Mouse (Mus musculus) right cerebral cortex, postnatal 36 days (tissue): ENCODE results near the gene Gm45021.

Experiments
- DNase-seq, 2 experiments: peaks; one replicate each; pipeline ENCODE4 v3.0.0; 2022; ENCODE audit warnings: low spot score in 2 of 2, mixed read lengths in 1 of 2

The Gm45021 gene

DNA sequence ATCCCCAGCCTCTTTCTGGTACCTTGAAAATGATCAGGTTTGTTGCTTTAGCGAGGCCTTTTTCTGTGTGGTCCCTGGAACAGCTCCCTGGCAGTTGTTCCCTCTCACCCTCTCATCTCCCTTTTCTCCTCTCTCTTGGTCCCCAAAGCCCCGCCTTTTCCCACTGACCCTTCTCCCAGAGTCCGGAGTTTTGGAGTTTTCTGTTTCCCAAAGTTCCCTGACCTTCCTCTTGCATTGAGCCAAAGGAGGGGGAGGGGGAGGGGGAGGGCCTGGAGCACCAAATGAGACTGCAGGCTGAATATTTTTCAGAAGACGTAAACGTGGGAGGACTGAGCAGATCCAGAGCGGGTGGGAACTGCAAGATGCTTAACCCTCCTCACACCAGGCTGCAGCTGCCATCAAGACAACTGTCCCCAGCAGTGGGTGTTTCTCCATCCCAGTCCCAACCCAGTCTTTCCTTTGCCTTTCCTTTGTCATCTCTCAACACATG, 16.8 kb upstream of the Gm45021 start, which contains the start of gene Rarres2:
Rarres2 (minus strand) TSS at position 218 of the 490 bp plus-strand sequence.
- DNase-seq = no peak

DNA sequence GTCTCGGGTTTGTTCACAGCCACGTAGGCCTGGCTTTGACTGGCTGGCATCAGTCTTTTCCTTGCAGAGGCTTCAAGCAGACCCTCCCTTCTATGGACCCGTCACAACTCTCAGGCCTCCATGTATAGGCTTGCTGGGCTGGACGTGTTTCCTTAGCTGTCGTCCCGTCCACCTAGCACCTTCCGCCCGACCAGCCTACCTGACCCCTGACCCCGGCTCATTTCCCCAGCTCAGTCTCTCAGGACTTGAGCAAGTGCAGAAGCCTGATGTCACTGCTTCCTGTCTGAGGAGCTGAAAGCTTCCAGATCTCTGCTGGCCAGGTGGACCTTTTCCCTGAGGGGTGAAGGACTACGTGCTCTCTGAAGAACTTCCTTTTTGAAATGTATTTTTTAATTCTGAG, 16.1 kb upstream of the Gm45021 start:
- DNase-seq = no peak

DNA sequence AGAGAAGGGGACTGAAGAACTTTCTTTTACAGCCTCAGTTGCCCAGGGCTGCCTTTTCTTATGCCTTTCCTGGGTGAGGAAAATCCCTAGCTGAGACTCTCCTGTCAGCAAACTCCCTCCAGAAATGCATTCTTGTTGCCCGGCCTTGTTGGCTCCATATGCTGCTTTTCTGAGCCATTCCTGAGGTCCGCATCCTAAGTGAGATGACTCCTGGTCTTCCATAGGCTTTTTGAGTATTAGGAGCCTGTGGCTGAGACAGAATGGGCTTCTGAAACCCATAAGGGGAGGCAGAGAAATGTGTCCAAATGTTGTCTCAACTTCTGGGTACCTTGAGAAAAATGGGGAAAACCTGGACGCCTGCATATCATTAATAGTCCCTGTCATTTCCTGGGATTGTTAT, 15.4 kb upstream of the Gm45021 start:
- DNase-seq = no peak

DNA sequence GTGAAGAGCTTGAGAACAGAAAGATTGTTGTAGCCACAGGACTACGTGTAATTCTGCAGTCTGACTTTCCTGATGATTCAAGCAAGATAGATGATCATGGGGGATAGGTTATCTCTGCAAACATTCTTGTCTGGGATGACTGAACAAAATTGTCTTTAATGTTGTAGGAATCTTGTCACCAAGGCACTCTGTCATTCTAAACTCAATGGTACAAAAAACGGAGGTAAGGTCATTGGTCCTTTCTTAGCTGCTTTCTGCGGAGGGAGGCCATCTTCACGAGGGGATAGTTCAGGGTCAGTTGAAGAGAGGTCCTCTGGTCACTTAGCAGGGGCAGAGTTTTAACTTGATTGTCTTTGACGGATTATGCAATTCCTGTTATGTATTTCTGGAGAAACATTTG, 10.7 kb upstream of the Gm45021 start:
- no peak for DNase-seq

DNA sequence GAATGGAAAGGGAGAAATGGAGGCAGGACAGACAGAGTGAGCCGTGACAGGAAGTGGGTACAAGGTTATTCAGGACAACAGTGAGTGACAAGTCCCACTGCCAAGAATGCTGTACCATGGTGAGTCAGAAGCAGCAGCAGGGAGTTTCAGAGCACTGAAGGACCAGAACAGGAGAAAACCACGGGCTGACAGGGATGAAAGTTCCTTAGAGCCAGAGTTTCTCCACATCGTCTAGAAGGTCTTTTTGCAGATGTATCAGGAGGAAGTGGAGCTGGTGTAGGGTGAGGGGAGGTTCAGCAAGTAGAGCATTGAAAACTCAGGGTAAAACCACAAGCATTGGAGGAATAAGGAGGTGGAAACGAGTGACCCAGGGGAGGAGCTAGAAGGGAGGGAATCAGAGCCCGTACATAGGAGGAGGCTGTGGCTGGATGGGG, 10.2 kb upstream of the Gm45021 start:
- DNase-seq = no peak

DNA sequence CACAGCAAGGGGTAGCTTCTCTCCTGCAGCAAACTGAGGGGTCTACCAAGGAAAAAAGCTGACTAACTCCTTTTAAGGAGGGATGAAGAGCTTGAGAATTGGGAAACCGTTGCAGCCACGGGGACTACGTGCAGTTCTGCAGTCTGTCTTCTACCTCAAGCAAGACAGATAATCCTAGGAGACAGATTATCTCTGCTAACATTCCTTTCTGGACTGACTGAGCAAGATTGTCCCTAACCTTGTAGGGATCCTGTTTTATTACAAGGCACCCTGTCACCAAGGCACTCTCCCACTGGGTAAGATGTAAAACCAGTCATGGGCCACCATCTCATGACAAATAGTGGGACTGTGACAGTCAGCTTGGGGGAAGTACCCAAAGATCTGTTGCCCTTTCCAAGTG, 8.2 kb upstream of the Gm45021 start:
- DNase-seq = no peak

DNA sequence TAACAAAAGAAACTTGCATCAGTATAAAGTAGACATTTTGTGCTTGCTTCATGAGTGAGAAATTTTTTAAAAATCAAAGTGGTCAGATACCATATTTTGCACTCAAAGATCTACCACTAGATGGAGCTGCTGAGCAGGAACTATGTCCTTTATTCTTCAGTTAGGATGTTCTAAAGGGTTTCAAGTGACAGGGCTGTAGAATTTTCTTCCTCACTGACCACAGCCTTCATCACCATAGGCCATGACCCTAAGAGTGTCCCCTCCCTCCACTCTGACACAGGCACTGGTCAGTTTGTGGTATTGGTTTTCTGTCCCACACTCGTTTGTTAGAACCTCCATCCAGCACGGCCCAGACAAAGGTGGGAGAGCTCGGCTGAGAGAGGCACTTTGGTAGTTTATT, 7.4 kb upstream of the Gm45021 start:
- no peak for DNase-seq

DNA sequence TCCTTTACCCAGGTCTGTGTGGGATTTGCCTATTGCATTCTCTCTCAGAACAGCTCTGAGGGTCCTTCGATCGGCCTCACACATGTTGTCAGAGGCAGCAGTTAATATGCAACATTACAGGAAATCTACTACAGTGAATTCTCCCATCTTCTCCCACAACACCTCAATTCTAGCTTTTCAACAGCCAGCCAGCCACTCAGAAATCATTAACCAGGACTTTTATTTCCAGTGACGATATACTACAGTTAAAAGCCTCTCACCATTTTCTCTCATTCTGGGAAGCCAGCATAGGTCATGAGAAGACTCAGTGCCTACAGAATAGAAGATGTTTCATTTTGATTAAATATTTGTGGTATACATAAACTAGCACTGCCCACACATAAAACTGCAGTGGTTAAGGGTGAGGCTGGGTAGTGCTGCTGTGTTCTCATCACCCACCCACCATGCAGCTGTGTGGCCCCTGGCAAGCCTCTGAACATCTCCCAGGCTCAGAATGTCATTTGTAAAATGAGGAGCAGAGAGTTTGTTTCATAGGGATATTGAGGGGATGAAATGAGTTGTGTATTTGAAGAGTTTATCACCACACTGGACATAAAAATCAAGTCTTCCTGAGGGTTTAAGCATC, 1.9 kb downstream of the Gm45021 start:
- no peak for DNase-seq

DNA sequence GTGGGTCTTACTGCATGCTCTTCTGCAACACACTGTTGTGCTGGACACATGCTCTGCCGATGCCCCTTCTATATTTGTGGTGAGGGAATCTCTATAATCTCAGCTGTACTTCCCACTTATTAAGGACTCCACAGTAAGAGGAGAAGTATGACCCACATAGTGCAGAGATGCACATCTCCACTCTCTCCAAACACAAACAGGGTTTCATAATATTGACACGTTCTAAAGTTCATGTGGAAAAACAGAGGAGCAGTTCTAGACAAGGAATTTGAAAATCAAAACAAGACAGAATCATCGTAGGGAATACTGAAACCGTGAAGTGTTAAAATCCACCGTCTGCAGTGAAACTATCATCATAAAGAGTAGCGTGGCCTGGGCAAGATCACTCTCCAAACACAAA, 2.5 kb downstream of the Gm45021 start:
- no peak for DNase-seq

DNA sequence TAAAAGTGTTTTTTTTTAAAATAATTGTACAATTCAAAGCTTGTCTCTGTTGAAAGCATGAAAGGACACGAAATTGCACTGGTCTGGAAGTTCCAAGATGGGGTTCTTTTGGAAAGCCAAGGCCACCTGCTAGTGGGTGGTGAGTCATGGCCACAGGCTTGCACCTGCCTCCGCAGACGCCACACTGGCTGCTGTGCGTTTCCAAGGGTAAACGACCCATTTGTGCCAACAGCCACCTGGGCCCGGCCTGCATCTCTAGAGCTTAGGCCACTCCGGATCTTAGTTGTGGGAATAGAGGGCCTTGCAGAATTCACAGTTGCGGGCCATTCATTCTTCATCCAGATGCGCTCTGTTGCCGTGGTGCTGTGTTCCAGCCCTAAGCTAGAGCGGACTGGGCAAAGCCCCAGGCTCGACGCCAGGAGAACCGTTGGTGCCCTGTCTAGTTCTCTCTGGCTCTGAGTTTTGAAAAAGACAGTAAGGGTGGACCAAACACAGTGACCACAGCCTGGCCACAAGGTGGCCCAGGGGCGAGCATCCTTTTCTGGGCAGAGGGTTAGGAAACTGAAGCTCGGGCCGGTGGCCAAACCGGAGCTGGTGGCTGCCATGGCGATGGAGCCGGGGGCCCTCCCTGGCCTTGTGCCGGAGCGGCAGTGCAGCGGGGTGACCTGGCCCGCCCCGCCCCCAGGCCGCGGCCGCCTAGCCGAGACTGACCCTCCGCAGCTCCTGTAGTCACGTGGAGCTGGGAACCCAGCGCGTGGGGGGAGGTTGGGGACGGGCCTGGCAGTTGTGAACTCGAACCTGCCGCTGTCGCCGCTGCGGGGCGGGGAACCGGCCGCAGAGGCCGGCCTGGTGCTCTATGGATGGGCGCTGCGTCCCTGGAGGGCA, 4.0 kb downstream of the Gm45021 start, which contains the start of the genes Repin1 and Gm44965:
Repin1 (plus strand) TSS at position 726 of the 885 bp plus-strand sequence.
Gm44965 (plus strand) TSS at position 784 of the 885 bp plus-strand sequence.
- DNase-seq = peak; percentile 85

DNA sequence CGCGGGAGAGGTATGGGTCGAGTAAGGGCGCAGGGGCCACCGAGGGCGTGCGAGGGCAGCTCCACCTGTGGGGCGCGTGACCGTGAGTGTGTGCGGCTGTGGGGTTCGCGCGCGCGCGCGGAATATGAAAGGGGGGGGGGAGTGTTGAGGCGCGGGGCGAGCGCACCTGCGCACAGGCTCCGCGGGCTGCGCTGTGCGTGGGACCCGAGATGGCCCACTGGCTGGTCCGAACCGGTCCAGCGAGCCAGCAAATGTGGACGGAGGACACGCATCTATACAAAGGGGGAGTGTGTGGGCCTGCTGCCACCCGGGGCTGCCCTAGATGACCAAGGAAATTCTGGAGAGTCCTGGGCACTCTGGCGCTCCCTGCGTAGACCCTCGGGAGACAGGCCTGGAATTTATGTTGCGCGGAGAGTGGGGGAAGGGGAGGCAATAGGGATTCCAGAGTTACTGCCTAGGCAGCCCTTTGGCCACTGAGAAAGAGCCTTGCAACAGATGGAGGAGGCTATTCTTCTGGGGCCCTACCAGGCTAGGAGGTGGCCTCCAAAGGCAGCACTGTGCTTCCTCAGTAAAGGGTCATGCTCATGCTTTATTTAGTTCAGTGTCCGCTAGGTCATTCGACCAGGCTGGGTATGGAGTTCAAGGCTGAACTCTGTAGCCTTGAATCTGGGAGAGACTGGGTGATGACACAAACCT, 4.8 kb downstream of the Gm45021 start:
- no peak for DNase-seq

DNA sequence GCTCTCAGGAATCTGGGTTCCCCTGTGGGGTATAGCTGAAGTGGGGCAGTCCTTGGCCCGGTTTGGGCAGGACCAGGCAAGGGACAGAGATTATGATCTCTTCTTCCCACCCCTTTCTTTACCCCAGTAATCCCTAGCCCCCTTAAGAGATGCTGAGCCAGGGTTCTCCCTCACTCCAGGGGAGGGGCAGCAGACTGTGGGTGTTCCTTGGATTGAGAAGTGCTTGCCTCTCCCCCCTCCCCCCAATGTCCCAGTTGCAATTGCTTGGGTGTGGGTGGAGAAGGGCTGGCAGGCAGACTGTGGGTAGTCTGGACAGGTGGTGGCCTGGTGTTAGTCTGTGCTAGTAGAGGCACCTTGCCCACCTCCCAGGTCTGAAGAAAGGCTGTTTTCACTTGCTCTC, 5.9 kb downstream of the Gm45021 start:
- peak in 1 of 2 experiments; percentile 38 for DNase-seq

DNA sequence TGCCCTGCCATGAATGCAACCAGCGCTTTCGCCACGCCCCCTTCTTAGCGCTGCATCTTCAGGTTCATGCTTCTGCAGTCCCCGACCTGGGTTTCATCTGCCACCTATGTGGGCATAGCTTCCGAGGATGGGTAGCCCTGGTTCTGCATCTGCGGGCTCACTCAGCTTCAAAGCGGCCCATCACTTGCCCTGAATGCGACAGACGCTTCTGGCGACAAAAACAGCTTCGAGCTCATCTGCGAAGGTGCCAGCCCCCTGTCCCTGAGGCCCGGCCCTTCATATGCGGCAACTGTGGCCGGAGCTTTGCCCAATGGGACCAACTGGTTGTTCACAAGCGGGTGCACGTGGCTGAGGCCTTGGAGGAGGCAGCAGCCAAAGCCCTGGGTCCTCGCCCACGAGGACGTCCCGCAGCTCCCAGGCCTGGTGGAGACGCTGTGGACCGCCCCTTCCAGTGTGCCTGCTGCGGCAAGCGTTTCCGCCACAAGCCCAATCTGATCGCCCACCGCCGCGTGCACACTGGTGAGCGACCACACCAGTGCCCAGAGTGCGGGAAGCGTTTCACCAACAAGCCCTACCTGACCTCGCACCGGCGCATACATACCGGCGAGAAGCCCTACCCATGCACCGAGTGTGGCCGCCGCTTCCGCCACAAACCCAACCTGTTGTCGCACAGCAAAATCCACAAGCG, 7.3 kb downstream of the Gm45021 start:
- no peak for DNase-seq

DNA sequence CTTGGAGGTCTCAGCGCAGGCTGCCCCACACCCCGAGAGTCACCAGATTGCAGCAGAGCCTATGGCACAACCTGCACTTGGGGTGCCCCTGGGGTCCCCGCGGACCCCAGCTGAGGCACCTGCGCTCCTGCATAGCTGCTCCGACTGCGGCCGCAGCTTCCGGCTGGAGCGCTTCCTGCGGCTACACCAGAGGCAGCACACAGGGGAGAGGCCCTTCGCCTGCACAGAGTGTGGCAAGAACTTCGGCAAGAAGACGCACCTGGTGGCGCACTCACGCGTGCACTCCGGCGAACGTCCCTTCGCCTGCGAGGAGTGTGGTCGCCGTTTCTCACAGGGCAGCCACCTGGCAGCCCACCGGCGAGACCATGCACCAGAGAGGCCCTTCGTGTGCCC, 7.8 kb downstream of the Gm45021 start:
- DNase-seq = no peak

DNA sequence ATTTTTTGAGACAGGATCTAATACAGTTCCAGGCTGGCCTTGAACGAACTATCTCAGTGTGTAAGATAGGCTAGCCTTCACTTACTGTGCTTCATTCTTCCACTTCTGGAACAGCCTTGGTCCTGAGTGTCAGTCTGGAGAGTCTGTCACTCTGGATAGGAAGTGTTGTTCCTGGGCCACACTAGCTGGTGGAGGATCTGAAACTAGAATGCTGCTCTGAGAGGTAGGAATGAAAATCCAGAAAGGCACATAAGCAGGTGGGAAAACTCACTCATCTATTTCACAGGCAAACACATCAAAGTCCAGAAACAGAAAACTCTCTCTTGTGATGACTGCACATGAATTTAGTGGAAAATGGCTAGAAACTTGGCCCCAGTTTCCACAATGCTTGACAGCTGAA, 11.2 kb downstream of the Gm45021 start:
- no peak for DNase-seq

DNA sequence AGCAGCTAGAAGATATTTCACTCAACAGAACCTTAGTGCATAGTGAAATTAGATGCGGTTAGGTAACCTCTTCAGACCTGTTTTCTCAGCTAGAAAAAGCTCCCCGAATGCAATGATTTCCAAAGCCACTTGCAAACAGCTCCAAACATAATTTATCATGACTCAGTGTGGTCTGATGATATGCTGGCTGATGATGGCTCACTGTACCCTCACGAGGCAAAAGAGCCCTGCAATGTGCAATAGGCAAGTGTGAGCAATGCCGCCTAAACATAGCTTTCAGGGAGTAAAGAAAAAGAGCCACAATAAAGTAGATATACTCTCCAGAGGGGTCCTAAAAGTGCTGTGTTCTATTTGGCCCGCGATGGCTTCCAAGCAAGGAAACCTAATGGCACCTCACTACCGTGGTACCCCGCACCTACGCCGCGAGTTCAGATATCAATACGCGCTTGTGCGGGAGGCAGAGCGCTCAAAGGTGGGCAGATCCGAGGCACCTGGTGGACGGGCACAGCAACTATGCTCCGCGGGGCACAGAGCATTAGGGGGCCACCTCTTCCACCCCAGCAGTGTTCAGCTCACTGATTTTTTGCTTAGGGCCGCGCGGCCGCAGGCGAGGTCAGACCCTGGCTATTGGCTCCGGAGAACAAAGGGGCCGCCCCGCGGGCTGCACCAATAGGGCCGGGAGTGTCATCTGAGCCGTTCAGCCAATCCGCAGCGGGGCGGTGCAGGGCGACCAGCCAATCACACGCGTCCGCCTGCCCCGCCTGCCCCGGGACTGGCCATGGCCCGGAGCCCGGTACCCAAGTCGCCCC, 12.1 kb downstream of the Gm45021 start, which contains the start of gene Zfp775:
Zfp775 (plus strand) TSS at position 793 of the 809 bp plus-strand sequence.
- DNase-seq = peak; percentile 95

DNA sequence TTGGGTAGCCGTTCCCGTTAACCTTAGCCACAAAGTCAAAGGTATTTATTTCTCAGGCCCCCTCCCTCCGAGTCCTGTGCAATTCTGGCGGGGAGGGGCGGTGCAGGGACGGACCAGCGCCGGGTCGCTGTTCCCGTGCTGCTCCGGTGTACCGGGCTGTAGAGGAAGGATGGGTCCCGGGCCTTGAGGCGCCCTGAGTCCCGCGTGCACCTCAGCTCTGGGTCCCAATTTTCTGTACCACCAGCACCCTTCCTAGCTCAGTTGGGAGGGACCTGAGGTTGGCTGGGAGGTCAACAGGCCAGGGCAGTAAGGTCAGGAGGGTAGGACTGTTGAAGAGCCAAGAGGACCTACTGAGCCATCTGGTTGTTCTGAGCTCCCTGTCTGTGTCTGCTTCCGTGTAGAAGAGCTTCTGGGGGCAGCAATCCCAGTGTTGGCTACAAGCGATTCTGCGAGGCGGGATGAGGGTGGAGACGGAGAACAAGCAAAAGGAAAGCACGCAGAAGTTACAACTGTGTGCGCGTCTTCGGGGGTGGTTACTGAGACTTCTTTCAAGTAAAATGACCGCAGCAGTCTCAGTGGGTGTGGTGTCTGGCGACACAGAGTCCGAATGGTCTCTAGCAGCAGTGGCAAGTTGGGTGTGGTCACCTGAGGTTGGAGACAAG, 12.8 kb downstream of the Gm45021 start:
- DNase-seq = peak; percentile 25 to 55

DNA sequence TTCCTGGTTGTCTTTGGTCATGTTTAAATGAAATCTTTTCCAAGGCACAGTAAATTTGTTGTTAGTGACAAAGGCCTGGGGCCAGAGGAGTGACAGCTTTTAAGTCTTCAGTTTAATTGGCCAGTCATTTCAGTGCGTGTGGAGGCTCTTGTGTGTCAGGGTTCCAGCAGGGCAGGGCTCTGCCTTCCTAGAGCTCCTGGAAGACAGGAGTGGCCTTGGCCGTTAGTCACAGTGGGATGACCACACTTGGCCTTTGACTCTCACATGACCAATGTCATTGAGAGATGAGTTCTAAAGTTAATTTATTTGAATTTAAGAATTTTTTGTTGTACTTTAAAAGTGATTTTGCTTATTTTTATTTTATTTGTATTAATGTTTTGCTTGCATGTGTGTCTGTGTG, 18.7 kb downstream of the Gm45021 start:
- no peak for DNase-seq

DNA sequence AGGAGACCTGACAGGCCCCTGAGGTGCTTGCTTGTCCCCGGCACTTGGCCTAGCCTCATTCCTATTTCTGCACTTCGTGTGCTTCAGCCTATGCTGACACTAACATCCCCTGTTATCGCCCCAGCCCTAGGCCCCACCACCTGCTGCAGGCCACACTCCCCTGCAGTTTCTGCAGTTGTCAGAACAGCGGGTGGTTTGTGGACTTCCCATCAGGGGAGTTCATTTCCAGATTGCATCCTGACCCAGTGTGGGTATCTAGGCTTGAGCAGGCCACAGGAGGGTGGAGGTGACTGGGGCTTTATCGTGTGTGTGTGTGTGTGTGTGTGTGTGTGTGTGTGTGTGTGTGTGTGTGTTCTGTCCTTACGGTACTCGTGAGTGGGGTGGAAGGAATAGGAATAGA, 20.1 kb downstream of the Gm45021 start:
- no peak for DNase-seq

DNA sequence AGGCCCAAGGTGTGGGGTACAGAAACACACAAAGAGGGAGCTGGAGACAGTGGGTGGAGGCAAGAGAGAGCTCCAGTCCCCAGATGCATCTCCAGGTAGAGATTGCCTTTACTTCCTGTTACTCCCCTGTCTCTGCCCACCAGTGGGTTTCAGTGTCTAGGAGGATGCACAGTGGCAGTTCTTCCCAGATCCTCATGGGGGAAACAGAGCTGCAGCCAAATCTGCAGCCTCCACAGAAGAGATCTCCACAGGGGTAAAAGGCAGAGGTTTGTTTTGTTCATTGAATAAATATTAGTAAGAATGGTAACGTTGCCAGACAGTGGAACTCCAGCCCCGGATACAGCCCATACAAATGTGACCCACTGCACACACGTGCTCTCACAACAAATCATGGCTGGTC, 21.2 kb downstream of the Gm45021 start:
- no peak for DNase-seq
